Mouse (Mus musculus) kidney, adult 2 months (tissue): ENCODE measurements around the gene Nup210.

Experiments
- CTCF ChIP-seq: fragments of 200-500 bp; conservative IDR thresholded peaks from 2 replicates; pipeline ENCODE4 v1.5.1; 2011; ENCODE audit warnings: low read depth, mild to moderate bottlenecking, control low read depth, low read length, moderate library complexity, mixed read lengths; ENCODE audit not compliant: insufficient read depth, insufficient read length
- POLR2A ChIP-seq: fragments of 200-500 bp; IDR thresholded peaks from one replicate; pipeline ENCODE4 v1.6.1; 2011; ENCODE audit warnings: low read depth, low read length, control low read depth

- TF ChIP-seq CTCF (no peak), POLR2A (no peak)
These were observed 28.9 kb upstream of the Nup210 start for GRCm38 (mm10) chr6:91145572-91145971.
